Mouse (Mus musculus) ZHBTc4 (cell line): Measurements from ENCODE around the gene Hdac2.

Source experiments
- DNase-seq: peaks from one replicate; pipeline ENCODE4 v3.0.0-alpha.2; 2011; ENCODE audit warnings: low read depth, low spot score

Gene Hdac2

GRCm38 (mm10) chr10:36974086-36974675 is at the start of gene Hdac2:
Hdac2 (plus strand) TSS chr10:36974544.
- peak; percentile 94 for DNase-seq

- no peak for DNase-seq
Observed at GRCm38 (mm10) chr10:36928212-36928611, 46.1 kb upstream of the Hdac2 start.

GRCm38 (mm10) chr10:36935863-36936262 is 38.5 kb upstream of the Hdac2 start:
- peak; percentile 87 for DNase-seq

GRCm38 (mm10) chr10:36936271-36936670 is 38.1 kb upstream of the Hdac2 start:
- DNase-seq: peak; percentile 84

- no peak for DNase-seq
Observed at GRCm38 (mm10) chr10:36951742-36952141, 22.6 kb upstream of the Hdac2 start.

DNA sequence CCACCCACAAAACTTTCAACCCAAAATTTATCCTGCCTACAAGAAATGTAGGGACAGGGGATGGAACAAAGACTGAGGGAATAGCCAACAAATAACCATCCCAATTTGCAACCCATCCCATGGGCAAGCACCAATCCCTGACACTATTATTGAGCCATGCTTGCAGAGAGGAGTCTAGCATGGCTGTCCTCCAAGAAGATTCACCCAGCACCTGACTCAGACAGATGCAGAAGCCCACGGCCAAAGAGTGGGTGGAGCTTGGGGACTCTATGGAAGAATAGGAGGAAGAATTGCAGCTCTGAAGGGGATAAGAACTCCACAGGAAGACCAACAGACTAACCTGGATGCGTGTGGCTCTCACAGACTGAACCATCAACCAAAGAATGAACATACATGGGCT is 21.7 kb upstream of the Hdac2 start:
- no peak for DNase-seq

DNA sequence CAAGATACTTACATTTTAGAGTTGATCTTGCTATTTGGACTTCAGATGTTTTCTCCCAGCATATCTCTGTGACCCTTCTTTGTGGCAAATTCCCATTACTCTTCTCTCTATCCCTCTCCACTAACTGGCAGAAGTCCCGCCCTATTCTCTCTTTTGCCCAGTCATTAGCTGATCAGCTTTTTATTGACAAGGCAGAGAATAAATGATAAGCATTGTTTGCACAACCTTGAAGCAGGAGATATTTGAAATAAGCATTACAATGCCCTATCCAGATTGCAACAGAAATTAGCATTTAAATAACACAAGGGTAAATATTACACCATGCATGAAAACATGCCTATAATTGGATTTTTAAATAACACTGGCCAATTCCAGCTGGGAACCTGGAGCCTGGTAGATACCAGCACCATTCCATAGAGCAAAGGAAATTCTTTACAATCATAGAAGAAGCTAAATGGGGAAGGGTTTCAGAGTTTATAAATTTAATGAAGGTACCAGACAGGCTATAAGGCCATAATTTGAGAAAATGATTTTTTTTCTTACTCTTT is 14.7 kb upstream of the Hdac2 start:
- no peak for DNase-seq

DNA sequence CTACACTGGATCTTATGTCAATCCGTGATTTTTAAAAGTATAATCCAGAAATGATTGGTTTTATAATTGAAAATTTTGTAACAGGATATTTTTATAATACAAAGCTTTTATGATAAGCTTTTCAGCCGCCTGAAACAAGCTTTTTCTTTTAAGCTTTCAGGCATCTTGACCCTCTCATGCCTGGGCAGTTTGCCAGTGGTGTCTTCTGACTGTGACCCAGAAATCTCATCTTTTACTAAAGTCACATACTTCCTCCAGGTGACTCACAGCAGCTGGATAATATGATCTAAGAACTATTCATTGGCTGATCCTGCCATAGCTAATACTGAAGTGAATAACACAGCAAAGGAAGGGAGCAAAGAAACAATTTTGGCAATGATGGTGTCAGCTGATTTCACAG is 9.9 kb upstream of the Hdac2 start:
- no peak for DNase-seq

DNA sequence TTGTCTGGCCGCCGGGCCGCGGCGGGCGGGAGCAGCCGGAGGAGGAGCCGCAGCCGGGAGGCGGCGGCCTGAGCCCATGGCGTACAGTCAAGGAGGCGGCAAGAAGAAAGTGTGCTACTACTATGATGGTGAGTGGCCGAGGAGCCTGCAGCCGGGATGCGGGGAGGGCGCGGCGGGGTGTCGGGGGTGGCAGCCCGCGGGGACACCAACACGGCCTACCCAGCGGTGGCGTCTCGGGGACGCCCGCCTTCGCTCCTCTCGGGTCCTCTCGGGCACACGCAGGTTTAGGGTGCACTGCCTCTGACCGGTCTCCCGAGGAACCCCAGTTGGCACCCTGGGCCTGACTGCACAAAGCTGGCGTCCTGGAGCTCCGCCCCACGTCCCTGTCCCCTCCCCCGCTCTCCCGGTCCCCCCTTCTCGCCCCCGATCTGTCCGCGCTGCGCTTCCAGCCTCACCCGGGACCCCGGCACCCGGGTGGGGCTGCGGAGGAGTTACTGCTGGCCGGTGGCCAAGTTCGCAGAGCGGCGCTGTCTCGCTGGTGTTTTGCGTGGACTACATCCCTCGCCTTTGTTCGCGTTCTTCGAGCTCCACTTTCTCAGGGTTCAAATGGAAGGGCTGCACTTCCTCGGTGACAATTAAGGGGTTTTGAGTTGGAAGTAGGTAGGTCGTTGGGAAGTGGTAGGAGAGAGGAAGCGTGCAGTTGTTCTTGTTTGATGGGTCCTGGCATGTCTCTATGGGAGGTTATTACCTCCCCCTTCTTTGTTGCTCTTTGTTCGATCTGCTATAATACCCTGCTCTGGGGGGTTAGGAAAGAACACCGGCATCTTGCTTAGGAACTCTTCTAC is 554 bp downstream of the Hdac2 start:
- DNase-seq: no peak

DNA sequence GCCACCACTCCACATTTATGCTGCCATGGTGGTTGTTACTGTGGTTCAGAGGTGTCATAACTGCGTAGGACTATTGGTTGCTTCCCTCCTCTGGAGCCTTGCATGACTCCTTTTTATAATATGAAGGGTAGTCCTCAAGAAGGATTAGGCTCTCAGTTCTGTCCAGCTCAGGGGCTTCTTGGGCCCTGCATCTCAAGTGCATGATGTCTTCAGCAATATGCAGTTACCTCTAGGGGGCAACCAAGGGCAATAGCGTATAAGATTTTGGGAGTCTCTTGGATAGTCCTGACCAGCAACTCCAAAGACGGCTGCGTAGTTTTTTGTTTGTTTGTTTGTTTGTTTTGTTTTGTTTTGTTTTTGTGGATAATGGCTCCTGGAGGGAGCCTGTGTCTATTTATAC is 7.5 kb downstream of the Hdac2 start:
- peak; percentile 66 for DNase-seq

DNA sequence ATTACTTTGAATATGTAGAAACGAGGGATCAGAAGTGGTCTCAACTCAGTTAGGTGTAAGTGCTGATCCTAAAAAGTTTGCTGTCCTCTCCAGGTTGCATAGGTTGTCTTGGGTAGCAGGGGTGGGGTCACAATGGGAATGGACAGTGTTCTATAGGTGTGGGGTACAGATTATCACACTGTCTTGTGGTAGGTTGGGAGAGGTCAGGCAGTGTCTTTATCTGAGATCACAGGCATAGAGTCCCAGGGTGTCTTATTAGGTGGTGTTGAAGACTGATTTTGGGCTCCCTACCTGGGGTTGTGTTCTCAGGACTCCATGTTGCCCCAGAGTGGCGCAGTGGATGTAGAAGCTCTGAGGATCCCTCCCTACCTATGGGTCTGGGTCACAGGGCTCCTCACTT is 17.8 kb downstream of the Hdac2 start:
- DNase-seq: no peak

GRCm38 (mm10) chr10:37000839-37001238 is 26.5 kb downstream of the Hdac2 start:
- peak; percentile 38 for DNase-seq

- peak; percentile 81 for DNase-seq
Observed at GRCm38 (mm10) chr10:37014274-37015107, 40.1 kb downstream of the Hdac2 start.

- DNase-seq: peak; percentile 57
Observed at GRCm38 (mm10) chr10:37015729-37016128, 41.4 kb downstream of the Hdac2 start.

DNA sequence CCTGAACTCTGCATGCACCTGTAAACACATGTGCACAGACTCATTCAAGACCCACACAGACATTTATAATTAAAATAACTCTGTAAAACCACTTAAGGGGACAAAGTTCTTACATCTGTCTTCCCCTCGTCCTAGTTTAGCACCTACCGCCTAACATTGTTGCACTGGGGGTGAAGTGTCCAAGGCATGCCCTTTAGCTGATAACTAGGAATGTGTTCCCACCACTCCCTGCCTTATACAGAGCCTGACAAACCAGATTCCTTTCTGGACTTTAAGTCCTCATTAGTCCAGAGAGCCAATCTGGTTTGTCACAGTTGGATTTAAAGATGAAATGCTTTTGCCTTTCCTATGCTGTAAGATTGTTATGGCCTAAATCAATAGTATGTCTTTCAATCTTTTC is 41.9 kb downstream of the Hdac2 start:
- DNase-seq: peak; percentile 50

DNA sequence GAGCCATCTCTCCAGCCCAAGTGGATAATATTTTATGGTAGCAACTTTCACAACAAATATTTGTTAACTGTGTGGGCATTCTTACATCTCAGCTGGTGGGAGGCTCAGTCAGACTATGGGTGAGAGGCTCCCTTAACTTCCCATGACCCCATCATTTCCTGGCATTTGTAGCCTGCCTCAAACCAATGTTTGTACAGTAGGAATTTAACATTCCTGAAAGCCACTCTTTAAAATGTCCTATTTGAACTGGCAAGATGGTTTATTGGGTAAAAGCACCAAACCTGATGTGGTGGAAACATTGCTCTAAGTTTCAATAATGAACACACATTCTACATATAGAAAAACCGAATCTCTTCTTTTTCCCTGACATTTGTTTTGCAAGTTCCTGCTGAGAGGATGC is 50.0 kb downstream of the Hdac2 start:
- no peak for DNase-seq

DNA sequence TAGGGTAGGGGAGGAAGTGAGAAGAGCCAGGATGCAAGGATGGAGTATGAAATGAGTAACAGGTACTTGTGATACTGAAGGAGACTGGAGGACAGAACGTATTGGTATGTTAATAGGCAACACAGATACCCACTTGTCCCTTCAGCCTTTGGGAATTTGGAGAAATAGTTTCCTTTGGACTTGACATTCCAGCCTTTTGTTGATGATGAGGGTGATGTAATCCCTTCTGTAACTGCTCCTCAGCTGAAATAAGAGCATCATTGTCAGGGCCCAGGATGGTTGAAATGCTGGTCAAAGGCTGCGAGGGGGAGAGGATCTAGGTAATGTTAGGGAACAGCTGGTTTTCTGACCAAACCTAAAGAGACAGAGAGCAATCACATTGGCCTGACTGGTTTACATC is 54.3 kb downstream of the Hdac2 start:
- DNase-seq: peak; percentile 33

GRCm38 (mm10) chr10:37035090-37035497 is 60.8 kb downstream of the Hdac2 start:
- no peak for DNase-seq

DNA sequence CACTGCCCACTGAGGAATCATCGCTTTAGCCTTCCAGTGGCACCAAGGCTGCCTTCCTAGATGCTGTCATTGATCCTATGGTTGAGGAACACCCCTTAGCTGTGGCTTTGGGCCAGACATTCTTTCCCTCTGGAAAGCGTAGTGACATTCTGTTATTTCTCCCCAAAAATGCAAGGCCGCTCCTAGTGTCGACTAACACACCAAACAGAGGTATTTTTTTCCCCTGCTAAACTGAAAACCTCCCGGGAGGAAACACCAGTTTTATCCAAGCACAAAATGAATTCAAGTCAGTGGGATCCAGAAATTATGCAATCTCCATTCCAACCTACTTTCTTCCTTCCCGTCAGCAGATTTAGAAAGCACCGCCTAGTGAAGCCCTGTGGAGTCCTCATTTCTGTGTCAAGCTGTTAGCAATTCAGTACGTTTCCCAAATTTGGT is 73.3 kb downstream of the Hdac2 start:
- no peak for DNase-seq
